In the genomic region with DNA sequence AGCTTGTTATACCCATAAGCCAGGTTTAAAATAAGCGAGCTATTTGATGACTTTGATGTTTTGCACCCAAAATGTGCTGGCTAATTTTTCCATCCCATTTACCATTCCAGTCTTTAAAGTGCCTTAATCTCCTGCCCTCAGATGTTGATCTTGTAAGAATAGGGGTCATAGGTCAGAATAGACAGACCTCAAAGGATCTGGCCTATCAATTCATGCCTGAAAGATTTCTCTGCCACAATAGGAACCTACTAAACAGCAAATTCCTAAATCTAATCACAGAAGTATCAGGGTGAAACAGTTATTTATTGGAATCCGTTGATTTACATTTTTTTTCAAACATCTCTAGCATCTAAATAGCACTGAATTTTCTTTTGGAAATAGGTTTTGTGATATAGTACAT, we compare ENCODE assay signal across 15 mouse cellular contexts.
"Had no signal": no experiment of that assay in that cellular context is flagged by ENCODE, and none has a peak within 500 bp of the region (broad histone marks: within the 10 kb centered on the region; RNA-seq: fewer than 3 reads in every experiment).

No protein-coding gene starts in this region.

- H3K4me1 ChIP-seq: kidney, embryonic 15.5 days; liver, embryonic 15.5 days had no signal

- H3K27me3 ChIP-seq: kidney, embryonic 15.5 days; liver, embryonic 15.5 days; neural tube, embryonic 13.5 days had no signal

- H3K27ac ChIP-seq: kidney, embryonic 15.5 days; left cerebral cortex, adult 2 months; limb, embryonic 10.5 days; liver, embryonic 15.5 days; neural tube, embryonic 13.5 days had no signal

- DNase-seq: kidney, adult 2 months; kidney, postnatal 14 days; lung, embryonic 14.5 days; lung, postnatal 10 days; lung, postnatal 4 days; midbrain, embryonic 14.5 days; right cerebral cortex, adult 18-20 months; right cerebral cortex, postnatal 25 days; thymus, postnatal 36 days had no signal

- H3K4me3 ChIP-seq: kidney, embryonic 15.5 days; left cerebral cortex, adult 2 months; limb, embryonic 10.5 days; liver, embryonic 15.5 days; neural tube, embryonic 13.5 days had no signal

- H3K36me3 ChIP-seq: kidney, embryonic 15.5 days; liver, embryonic 15.5 days; neural tube, embryonic 13.5 days had no signal

- H3K4me2 ChIP-seq: kidney, embryonic 15.5 days; liver, embryonic 11.5 days; liver, embryonic 15.5 days; lung, embryonic 14.5 days; neural tube, embryonic 13.5 days had no signal

- H3K9ac ChIP-seq: kidney, embryonic 15.5 days; liver, embryonic 15.5 days; lung, embryonic 14.5 days; neural tube, embryonic 13.5 days had no signal

- H3K9me3 ChIP-seq: kidney, embryonic 15.5 days; limb, embryonic 10.5 days; liver, embryonic 15.5 days; neural tube, embryonic 13.5 days had no signal
